Mouse (Mus musculus) A20 (cell line): Measurements from ENCODE around the gene Slxl1.
"Not testable (repeated sequence)": the region's sequence is repeated elsewhere in the genome, so short reads cannot be mapped to it uniquely, and the experiment has no call there.

Experiments
- DNase-seq: peaks from one replicate; pipeline ENCODE4 v3.0.0-alpha.2; 2011; ENCODE audit warnings: low read depth, low spot score

Gene Slxl1

DNA sequence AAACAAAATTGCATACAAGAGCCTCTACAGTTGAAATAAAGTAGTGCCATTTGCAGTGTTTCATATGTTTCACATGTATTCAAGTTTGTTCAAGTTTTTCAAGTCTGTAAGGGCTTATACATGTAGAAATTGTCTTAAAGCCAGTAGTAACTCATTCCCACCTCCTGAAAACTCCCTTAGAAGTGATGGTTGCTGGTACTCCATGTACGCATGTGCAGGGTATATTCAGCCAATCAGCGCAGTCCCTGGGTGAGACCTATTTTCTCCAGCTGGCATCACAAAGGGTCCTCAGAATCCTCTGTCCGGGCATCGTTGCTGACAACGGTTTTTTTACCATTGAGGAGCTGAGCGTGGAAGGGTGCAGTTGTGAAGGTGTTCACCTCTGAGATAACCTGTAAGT lies at the start of gene Slxl1:
TSS of gene Slxl1 (plus strand) at position 301 of the 400 bp plus-strand sequence.
- DNase-seq = not testable (repeated sequence)
